8 mouse cellular contexts compared by ENCODE assay signal in genomic region chr10:60825955-60826354, GRCm38 (mm10). TPM values are rescaled to one million over a fixed set of nuclear protein-coding genes. Genes with fewer than 3 reads are reported as not detected.
A peak's percentile ranks its signal among the peaks of the same experiment; 100 is the strongest.
DNase-seq lines count a peak whose midpoint lies in the region; ATAC-seq and TF ChIP-seq lines count a peak whose summit lies in the region.

No protein-coding gene starts in this region.

- no peaks in the 10 kb centered on the region for H3K27me3 ChIP-seq in heart, embryonic 12.5 days (replicated peaks)
- peaks cover 94% of the 10 kb centered on the region for H3K27me3 ChIP-seq in E14TG2a.4 (ENCODE audit: insufficient read depth, low read length)
- H3K27me3 ChIP-seq in forebrain, embryonic 14.5 days (replicated peaks; ENCODE audit: control insufficient read depth, insufficient read depth, low read length): peaks cover 28% of the 10 kb centered on the region
- H3K27me3 ChIP-seq in limb, embryonic 15.5 days: peaks cover 13% of the 10 kb centered on the region

- TF ChIP-seq CTCF in E14TG2a.4 (conservative IDR thresholded peaks at IDR 0.05; ENCODE audit: low read length): no peak
- no peak for TF ChIP-seq CTCF in layer of hippocampus, adult 2 months (conservative IDR thresholded peaks at IDR 0.05)

- 44% methylated on average over 6 of the region's 6 CpGs for WGBS in heart, embryonic 12.5 days
- 59% methylated on average over 6 of the region's 6 CpGs for WGBS in forebrain, embryonic 14.5 days
- WGBS in limb, embryonic 15.5 days: 43% methylated on average over 6 of the region's 6 CpGs

- H3K4me1 ChIP-seq in heart, embryonic 12.5 days (replicated peaks): peaks cover 87% of the 10 kb centered on the region
- peaks cover 96% of the 10 kb centered on the region for H3K4me1 ChIP-seq in E14TG2a.4 (replicated peaks; ENCODE audit: low read depth, low read length)
- peaks cover 24% of the 10 kb centered on the region for H3K4me1 ChIP-seq in forebrain, embryonic 14.5 days (ENCODE audit: control insufficient read depth, insufficient read depth, low read length)
- H3K4me1 ChIP-seq in limb, embryonic 15.5 days: peaks cover 80% of the 10 kb centered on the region

- ATAC-seq in heart, embryonic 12.5 days (ENCODE audit: insufficient number of reproducible peaks, low FRiP score): no peak
- ATAC-seq in forebrain, embryonic 14.5 days: no peak
- ATAC-seq in limb, embryonic 15.5 days (ENCODE audit: insufficient number of reproducible peaks, low FRiP score, low TSS enrichment, low read depth): no peak

- DNase-seq in heart, adult 11 months: no peak
- no peak for DNase-seq in forebrain, embryonic 14.5 days (ENCODE audit: low spot score)
- DNase-seq in natural killer cell, adult 2 months (ENCODE audit: low spot score in 2 of 2): no peak
- no peak for DNase-seq in layer of hippocampus, adult 2 months (ENCODE audit: low spot score in 2 of 2)
- no peak for DNase-seq in adrenal gland, postnatal 36 days

- peak overlapping the region; percentile 100 for H3K27ac ChIP-seq in heart, embryonic 12.5 days (ENCODE audit: poor library complexity, severe bottlenecking)
- H3K27ac ChIP-seq in forebrain, embryonic 14.5 days (ENCODE audit: low read depth, low read length): no peak overlapping the region
- no peak overlapping the region for H3K27ac ChIP-seq in limb, embryonic 15.5 days
- no peak overlapping the region for H3K27ac ChIP-seq in layer of hippocampus, adult 2 months

- peak overlapping the region; percentile 92 for H3K9ac ChIP-seq in heart, embryonic 12.5 days
- H3K9ac ChIP-seq in forebrain, embryonic 14.5 days (ENCODE audit: low read length): no peak overlapping the region
- 0 out of 2 replicates have a peak overlapping the region, but pooled peaks have one; percentile 14 for H3K9ac ChIP-seq in limb, embryonic 15.5 days

- H3K36me3 ChIP-seq in heart, embryonic 12.5 days: no peaks in the 10 kb centered on the region
- no peaks in the 10 kb centered on the region for H3K36me3 ChIP-seq in E14TG2a.4 (ENCODE audit: insufficient read depth, low read length)
- no peaks in the 10 kb centered on the region for H3K36me3 ChIP-seq in forebrain, embryonic 14.5 days (ENCODE audit: control insufficient read depth, insufficient read depth, low read length)
- H3K36me3 ChIP-seq in limb, embryonic 15.5 days: no peaks in the 10 kb centered on the region

- H3K4me2 ChIP-seq in heart, embryonic 12.5 days: peak overlapping the region; percentile 84
- H3K4me2 ChIP-seq in forebrain, embryonic 14.5 days (ENCODE audit: low read length): peak overlapping the region; percentile 86
- peak overlapping the region; percentile 89 for H3K4me2 ChIP-seq in limb, embryonic 15.5 days

- no peaks in the 10 kb centered on the region for H3K9me3 ChIP-seq in heart, embryonic 12.5 days (replicated peaks)
- 0 out of 2 replicates have a peak, but pooled peaks cover 5% of the 10 kb centered on the region for H3K9me3 ChIP-seq in E14TG2a.4 (ENCODE audit: low read length)
- H3K9me3 ChIP-seq in forebrain, embryonic 14.5 days (replicated peaks; ENCODE audit: control insufficient read depth, low read length): no peaks in the 10 kb centered on the region
- H3K9me3 ChIP-seq in limb, embryonic 15.5 days: no peaks in the 10 kb centered on the region

- peak overlapping the region; percentile 70 for H3K4me3 ChIP-seq in heart, embryonic 12.5 days
- peak overlapping the region; percentile 85 for H3K4me3 ChIP-seq in E14TG2a.4 (replicated peaks; ENCODE audit: low read length)
- H3K4me3 ChIP-seq in forebrain, embryonic 14.5 days (ENCODE audit: low read depth, low read length): peak overlapping the region; percentile 38; the same call in 1 of the 2 replicates
- H3K4me3 ChIP-seq in limb, embryonic 15.5 days: peak overlapping the region; percentile 42; the same call in 1 of the 2 replicates
- H3K4me3 ChIP-seq in layer of hippocampus, adult 2 months: no peak overlapping the region

RNA-seq across cellular contexts. Expression of gene Unc5b, which starts 5.4 kb away (rescaled TPM):
- 18.4 and 18.7 TPM in 2 replicates for polyA plus RNA-seq in heart, embryonic 12.5 days (2016; fragmentation: Nextera tagmentation; extraction: Ambion mirVana)
- polyA plus RNA-seq in forebrain, embryonic 14.5 days (2014; fragmentation: Nextera tagmentation; extraction: Ambion mirVana): 2.1 and 2.3 TPM in 2 replicates
- polyA plus RNA-seq in limb, embryonic 15.5 days (2015; fragmentation: Nextera tagmentation; extraction: Ambion mirVana): 8.1 and 8.2 TPM in 2 replicates
- 10 to 100 TPM; 10.7 to 11.2 TPM for total RNA-seq in layer of hippocampus, adult 2 months (2021)
- 1 to 10 TPM; 5.9 to 8.3 TPM for total RNA-seq in adrenal gland, postnatal 36 days (2021)
